Mouse (Mus musculus) macrophage (primary cell): ENCODE measurements around the gene Uvssa. TPM values are rescaled to one million over a fixed set of nuclear protein-coding genes. Genes with fewer than 3 reads are reported as not detected.
A peak's percentile ranks its signal among the peaks of the same experiment; 100 is the strongest.
"Not testable (repeated sequence)": the region's sequence is repeated elsewhere in the genome, so short reads cannot be mapped to it uniquely, and the experiment has no call there.

Experiments used
- H3K27ac ChIP-seq: fragments of 350-480 bp; formaldehyde crosslinking; 2 replicates; pipeline ENCODE4 v1.9.0; 2021
- H3K36me3 ChIP-seq: fragments of 350-480 bp; formaldehyde crosslinking; 2 replicates; pipeline ENCODE4 v1.9.0; 2021; ENCODE audit errors: inconsistent target
- H3K4me3 ChIP-seq: fragments of 350-480 bp; formaldehyde crosslinking; 2 replicates; pipeline ENCODE4 v1.9.0; 2021; ENCODE audit errors: inconsistent target
- H3K79me2 ChIP-seq: fragments of 350-480 bp; formaldehyde crosslinking; 2 replicates; pipeline ENCODE4 v1.9.0; 2021; ENCODE audit errors: inconsistent target
- WGBS: methylation state at CpG from one replicate; pipeline ENCODE4 v1.1.7; 2026; ENCODE audit warnings: inconsistent platforms; ENCODE audit not compliant: missing documents; 5-methylcytosine and 5-hydroxymethylcytosine counted together
- polyA plus RNA-seq: library from polyadenylated mRNA; stranded (reverse); fragments of 250-400 nt; gene quantifications from 3 replicates; pipeline ENCODE4 v1.2.4, GENCODE M21; 2018; ENCODE audit warnings: inconsistent platforms
- total RNA-seq, 78 experiments: library from RNA; depleted of rRNA; stranded (reverse); fragments of 250-400 nt; gene quantifications; 1 replicate in 9 of 78; 2 replicates in 24 of 78; 3 replicates in 43 of 78; 4 replicates in 2 of 78; pipeline ENCODE4 v1.2.4; 2018; ENCODE audit warnings: inconsistent platforms in 56 of 78

Gene Uvssa
- 10 to 100 TPM in 24 of 26 experiments, 1 to 10 TPM in 2; 6.3 to 72.1 (median 52.0) TPM for total RNA-seq (2018; cell fraction: chromatin; rRNA removed)
- total RNA-seq (2018; cell fraction: cytosol; rRNA removed), result 1 to 10 TPM; 2.2 to 6.3 (median 4.0) TPM
- 10 to 100 TPM in 22 of 26 experiments, 1 to 10 TPM in 4; 6.2 to 44.3 (median 24.5) TPM for total RNA-seq (2018; cell fraction: nucleus; rRNA removed)
- polyA plus RNA-seq, result 2.9 to 6.2 TPM (median 6.0 TPM) in 3 replicates

DNA sequence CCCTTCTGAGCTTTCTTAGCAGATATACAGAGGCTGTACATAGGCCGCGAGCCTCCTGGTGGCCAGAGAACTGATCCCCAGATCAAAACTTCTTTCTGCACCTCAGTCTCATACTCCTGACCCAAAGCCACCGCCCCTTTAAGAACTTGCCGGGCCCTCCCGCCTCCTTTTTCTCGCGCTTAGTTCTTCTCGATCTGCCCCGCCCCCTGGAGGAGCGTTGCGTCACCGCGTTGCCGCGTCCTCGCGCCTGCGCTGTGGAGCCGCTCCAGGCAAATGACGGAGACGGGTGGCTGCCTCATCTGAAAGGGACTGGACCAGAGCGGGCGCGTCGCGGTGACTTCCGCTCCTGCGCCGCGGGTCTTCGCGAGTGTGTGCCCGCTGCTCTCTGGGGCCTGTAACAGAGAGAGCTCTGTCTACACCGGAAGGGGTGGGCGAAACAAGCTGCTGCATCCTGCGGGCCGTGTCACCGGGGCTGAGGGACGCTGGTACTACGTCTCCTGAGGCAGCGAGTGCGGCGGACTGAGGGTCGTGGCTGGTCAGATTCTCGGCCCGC is at the start of gene Uvssa:
Gene Uvssa, plus strand, starts transcription at position 248 of the 553 bp plus-strand sequence.
- WGBS, result 0% methylated on average over 46 of the region's 46 CpGs
- Histone ChIP-seq H3K4me3 (peak within 1 kb of the TSS; percentile 72), H3K36me3 (peaks cover 21% of the 10 kb centered on the region), H3K27ac (peak within 1 kb of the TSS; percentile 81), H3K79me2 (no peaks in the 10 kb centered on the region)

DNA sequence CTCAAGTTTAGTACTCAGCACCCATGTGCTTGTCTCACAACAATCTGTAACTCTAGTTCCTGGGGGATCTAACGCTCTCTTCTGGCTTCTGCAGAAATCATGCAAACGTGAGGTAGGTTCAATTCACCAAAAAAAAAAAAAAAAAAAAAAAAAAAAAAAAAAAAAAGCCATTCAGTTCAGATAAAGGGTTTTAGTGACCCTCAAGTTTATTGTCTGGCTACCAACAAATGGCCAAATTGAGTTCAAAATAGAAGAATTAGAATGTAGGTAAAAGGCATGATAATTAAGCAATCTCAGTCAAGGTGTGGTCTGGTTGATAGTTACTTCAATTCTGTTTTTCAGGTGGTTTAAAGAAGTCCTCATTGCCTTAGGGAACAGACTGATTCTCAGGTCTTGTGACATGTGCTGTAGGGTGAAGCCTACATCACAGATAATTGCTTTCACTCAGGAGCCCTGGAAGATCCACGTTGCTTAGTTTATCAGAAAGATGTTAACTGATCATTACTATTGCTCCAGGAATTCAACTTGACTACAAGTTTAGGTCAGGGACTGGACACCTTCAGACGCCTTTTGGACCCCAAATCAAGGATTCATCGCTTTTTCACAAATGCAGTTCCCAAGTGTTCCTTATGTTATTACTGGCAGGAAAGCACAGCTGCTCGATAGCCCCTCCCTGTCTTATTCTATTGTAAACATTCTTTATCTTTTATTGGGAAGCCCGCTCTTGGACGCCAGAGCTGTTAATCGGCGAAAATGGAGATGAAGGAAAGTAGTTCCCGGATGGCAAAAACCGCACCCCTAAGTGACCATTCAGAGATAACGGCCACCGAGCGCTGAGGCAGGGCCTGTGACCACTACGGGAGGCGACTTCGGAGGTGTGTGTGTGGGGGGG is 43.7 kb upstream of the Uvssa start:
- Histone ChIP-seq H3K4me3 (peak overlapping the region; percentile 42), H3K36me3 (no peaks in the 10 kb centered on the region), H3K79me2 (peaks cover 38% of the 10 kb centered on the region), H3K27ac (peak overlapping the region; percentile 55)
- WGBS, result 20% methylated on average over 17 of the region's 18 CpGs

DNA sequence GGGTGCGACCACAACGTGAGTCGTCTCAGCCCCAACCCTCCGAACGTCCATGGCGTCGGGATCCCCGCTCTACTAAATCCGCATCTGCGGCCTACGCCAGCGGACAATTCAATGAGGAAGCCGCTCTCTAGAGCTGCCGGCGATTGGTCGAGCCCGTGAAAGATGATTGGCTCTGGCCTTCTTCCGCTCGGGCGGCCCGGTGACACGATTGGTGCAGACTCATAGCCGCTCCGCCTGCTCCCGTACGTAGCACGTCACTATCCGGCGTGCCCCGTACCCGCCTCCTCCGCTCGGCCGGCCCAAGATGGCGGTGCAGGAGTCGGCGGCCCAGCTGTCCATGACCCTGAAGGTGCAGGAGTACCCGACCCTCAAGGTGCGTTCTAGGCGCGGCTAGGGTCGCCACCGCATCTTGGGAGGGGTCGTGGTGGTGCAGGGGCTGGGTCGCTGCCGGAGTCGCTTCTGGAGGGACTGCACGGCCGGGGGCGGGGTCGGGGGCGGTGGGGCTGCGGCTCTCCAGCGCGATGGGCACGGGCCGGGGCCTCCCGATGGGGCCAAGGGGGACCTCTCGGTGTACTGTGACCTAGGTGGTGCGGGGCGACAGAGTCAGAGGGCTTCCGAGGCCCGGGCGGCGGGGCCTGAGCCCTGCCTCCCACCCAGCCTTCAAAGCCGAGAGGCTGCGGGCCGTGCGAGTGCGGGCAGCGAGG is 42.9 kb upstream of the Uvssa start, which contains the start of gene Maea:
Gene Maea, plus strand, starts transcription at position 237 of the 704 bp plus-strand sequence.
- Histone ChIP-seq H3K36me3 (no peaks in the 10 kb centered on the region), H3K79me2 (peaks cover 45% of the 10 kb centered on the region), H3K27ac (peak within 1 kb of the TSS; percentile 55), H3K4me3 (peak within 1 kb of the TSS; percentile 57)
- WGBS, result under 1% methylated on average over 50 of the region's 71 CpGs

DNA sequence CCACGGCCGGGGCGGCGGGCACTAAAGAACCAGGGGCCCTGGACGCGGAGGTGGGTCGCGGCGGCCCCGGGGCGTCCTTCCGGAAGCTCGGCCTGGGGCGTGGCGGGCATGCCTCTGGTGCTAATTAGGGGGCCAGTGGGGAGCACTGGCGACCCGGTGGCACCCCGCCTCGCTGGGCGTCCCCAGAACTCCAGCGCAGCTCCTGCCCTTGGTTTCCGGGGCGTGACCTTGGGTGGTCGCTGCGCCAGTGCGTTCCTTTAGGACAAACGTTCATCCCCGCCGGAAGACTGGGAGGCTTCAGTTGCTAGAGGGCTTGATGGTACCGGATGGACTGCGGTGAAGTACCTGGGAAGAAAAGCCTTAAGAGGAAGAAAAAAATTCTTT is 42.4 kb upstream of the Uvssa start:
- no peaks in the 10 kb centered on the region for H3K36me3 ChIP-seq
- H3K4me3 ChIP-seq, result peak overlapping the region; percentile 57
- WGBS, result under 1% methylated on average over 31 of the region's 31 CpGs
- H3K79me2 ChIP-seq, result peaks cover 51% of the 10 kb centered on the region
- peak overlapping the region; percentile 32 for H3K27ac ChIP-seq

DNA sequence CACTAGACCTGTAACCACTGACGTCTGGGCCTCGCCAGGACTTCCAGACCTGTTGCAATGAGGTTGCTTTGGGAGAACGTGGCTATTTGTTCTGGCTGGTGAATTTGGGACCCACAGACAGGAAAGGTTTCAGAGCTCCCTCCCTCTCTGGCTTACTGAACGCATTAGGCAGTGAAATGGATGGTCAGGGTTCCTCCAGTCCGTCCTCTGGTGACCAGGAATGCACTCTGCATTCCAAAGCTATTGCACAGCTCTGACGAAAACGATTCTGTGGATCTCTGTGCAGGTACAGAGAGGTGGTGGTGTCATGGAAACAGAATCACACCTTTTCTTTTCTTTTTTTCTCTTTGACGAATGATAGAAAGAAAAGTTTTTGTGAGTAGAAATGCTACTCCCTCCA is 41.1 kb upstream of the Uvssa start:
- WGBS, result 79% methylated on average over 8 of the region's 8 CpGs
- H3K27ac ChIP-seq, result no peak overlapping the region
- no peaks in the 10 kb centered on the region for H3K36me3 ChIP-seq
- no peak overlapping the region for H3K4me3 ChIP-seq
- H3K79me2 ChIP-seq, result peaks cover 63% of the 10 kb centered on the region

DNA sequence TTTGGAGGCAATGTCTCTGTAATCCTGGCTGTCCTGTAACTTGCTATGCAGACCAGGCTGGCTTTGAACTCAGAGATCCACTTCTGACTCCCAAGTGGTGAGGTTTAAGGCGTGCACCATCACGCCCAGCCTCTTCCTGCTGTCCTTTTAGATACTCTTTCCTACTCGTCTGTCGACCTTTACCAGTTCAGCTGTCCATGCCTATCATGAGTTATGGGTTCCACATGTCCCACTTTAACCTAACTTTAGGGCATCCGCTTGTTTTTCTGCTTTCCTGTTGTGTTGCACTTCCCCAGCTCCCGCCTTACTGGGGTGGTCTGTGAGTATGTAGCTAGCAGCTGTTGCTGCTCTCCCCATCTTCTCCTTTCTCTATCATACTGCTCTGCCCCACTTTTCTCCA is 37.2 kb upstream of the Uvssa start:
- Histone ChIP-seq H3K79me2 (peaks cover 100% of the 10 kb centered on the region), H3K36me3 (0 out of 2 replicates have a peak, but pooled peaks cover 3% of the 10 kb centered on the region), H3K27ac (no peak overlapping the region), H3K4me3 (no peak overlapping the region)
- 95% methylated on average over 6 of the region's 6 CpGs for WGBS

DNA sequence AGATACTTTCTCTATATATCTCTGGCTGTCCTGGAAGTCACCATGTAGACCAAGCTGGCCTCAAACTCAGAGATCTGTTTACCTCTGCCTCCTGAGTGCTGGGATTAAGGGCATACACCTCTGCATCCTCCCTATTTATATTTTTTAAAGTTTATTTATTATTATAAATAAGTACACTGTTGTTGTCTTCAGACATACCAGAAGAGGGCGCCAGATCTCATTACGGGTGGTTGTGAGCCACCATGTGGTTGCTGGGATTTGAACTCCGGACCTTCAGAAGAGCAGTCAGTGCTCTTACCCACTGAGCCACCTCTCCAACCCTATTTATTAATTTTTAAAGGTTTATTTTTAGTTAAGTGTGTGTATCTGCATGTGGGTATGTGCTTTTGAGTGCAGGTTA is 36.1 kb upstream of the Uvssa start:
- not testable (repeated sequence) for H3K36me3 ChIP-seq, H3K27ac ChIP-seq, H3K4me3 ChIP-seq
- 82% methylated on average over 3 of the region's 3 CpGs for WGBS
- peaks cover 100% of the 10 kb centered on the region for H3K79me2 ChIP-seq

DNA sequence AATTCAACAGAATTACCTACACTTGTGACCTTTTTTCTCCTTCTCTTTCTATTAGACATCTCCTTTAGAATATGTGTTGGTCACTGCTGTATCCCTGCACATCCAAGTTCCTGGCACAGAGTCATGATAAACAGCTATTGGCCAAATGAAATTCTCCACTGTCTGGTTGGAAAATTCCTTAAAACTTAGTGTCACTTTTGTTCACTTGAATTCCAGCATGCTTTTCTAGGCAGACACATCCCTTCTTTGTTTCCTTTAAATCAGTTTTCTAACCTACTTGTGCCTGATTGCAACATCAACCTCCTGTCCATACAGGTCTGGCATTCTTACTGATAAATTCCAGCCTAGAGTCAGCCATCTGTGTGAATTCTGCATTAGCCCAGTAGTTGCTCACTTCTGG is 35.5 kb upstream of the Uvssa start:
- Histone ChIP-seq H3K36me3 (0 out of 2 replicates have a peak, but pooled peaks cover 3% of the 10 kb centered on the region), H3K4me3 (no peak overlapping the region), H3K27ac (no peak overlapping the region), H3K79me2 (peaks cover 100% of the 10 kb centered on the region)

DNA sequence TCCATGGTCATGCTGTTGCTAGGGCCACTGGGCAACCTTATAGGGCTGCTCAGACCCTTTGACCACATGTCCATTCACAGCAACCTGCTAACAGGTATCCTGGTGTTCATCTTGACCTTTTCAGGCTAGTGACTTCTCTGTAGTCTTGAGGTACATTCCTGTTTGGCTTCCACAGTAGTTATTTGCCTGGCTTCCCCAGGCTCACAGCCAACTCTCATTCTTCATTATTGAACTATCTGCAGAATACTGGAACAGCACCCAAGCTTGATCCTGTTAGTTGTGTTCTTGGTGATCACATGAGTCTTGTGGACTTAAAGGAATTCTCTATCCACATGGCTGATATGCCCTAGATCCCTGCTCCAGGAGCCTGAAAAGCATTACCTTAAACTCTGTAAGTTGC is 34.8 kb upstream of the Uvssa start:
- no peak overlapping the region for H3K4me3 ChIP-seq
- H3K79me2 ChIP-seq, result peaks cover 100% of the 10 kb centered on the region
- 0 out of 2 replicates have a peak, but pooled peaks cover 3% of the 10 kb centered on the region for H3K36me3 ChIP-seq
- no peak overlapping the region for H3K27ac ChIP-seq

DNA sequence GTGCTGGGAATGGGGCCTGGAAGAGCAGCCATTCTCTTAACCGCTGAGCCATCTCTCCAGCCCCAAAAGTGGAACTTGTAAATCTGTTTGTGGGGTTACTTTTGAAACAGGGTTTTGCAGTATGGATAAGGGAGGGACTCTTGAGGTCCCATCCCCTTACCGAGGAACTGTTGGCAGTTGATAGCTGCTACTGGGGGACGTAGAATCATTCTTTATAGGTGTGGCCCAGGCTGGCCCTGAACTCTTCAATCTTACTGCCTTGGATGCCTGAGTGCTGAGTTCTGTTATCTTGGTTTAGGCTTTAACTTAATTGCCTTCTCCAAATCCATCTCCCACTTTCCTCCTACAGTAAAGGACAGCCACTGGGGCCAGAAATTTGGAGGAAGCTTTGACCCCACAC is 34.3 kb upstream of the Uvssa start:
- H3K27ac ChIP-seq, result no peak overlapping the region
- H3K4me3 ChIP-seq, result no peak overlapping the region
- peaks cover 100% of the 10 kb centered on the region for H3K79me2 ChIP-seq
- H3K36me3 ChIP-seq, result 0 out of 2 replicates have a peak, but pooled peaks cover 3% of the 10 kb centered on the region
- WGBS, result 100% methylated on average over 3 of the region's 3 CpGs

DNA sequence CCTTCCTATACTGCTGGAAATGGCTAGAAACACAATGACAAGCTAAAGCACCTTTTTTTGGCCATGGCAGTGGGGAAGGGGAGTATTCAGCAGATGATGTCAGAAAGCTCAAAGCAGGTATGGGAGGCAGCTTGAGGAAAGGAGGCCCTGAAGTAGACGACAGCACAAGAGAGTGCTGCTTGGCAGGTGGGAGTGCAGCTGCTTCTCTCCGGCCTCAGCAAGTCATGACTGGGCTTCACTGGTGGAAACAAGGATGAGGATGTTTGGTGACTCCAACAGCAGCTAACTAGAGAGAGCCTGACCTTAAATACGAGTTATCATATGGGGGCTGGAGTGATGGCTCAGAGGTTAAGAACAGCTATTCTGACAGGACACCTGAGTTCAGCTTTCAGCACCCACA is 30.7 kb upstream of the Uvssa start:
- Histone ChIP-seq H3K79me2 (peaks cover 96% of the 10 kb centered on the region), H3K27ac (no peak overlapping the region), H3K36me3 (0 out of 2 replicates have a peak, but pooled peaks cover 3% of the 10 kb centered on the region), H3K4me3 (no peak overlapping the region)
- WGBS, result 80% methylated on average over 3 of the region's 3 CpGs

DNA sequence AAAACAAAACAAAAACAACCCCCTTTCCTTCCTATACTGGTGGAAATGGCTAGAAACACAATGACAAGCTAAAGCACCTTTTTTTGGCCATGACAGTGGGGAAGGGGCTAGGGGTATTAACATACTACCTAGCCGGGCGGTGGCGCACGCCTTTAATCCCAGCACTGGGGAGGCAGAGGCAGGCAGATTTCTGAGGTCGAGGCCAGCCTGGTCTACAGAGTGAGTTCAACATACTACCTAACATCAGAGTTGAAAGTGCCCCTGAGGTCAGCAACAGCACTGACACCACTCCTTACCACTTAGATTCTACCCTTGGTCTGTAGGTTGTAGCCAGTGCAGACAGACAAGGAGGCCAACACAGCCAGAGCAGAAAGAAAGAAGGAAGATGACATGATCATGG is 29.1 kb upstream of the Uvssa start:
- 97% methylated on average over 5 of the region's 5 CpGs for WGBS
- Histone ChIP-seq H3K27ac (no peak overlapping the region), H3K79me2 (peaks cover 96% of the 10 kb centered on the region), H3K36me3 (0 out of 2 replicates have a peak, but pooled peaks cover 3% of the 10 kb centered on the region), H3K4me3 (no peak overlapping the region)

DNA sequence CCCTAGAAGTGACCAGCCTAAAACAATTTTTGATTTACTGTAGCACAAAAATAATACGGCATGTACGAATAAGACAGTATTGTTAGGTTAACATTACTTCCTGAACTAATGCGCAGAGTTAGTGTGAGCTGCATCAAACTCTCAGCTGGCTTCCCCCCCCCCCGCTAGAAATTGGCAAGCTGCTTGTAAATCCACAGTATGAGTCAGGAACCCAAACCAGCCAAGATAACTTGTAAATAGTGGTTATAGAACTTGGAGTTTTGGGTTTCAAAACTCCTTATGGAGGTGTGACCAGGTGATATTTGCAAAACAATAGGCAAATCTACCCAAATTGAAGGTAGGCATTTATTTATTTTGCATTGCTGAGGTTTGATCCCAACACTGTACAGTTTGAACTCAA is 28.6 kb upstream of the Uvssa start:
- Histone ChIP-seq H3K4me3 (no peak overlapping the region), H3K27ac (no peak overlapping the region), H3K36me3 (0 out of 2 replicates have a peak, but pooled peaks cover 2% of the 10 kb centered on the region), H3K79me2 (peaks cover 96% of the 10 kb centered on the region)
- 100% methylated on average over 2 of the region's 4 CpGs for WGBS

DNA sequence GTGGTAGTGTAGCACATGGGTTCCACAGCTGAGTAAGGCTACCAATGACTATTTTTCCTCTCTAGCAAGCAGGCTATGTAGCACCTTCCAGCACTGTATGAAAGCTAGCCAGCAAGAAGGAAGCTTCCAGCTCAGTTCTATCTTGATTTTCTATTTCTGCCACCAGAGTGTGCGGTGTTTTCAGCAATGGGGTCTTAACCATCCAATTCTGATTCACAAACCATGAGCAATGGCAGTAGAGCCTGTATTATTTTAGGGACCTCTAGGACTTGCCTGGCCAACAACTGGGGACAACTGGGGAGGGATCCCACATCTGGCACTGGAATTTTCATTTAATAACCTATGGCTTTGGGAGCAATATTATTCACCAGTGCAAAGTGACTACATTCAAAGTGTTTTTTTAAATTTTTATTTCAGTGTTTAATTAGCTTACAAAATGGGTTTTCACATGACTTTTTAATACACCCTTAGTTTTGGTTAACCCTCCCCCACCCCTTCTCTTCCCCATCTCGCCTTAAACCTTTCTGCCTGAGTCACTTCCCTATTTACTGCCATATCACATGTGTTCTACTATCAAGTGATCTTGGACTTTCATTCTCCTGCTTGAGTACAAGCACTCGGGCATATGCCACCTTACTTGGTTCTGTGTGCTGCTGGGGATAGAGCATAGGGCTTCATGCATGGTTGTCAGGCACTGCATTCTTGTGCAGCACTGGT is 26.6 kb upstream of the Uvssa start:
- Histone ChIP-seq H3K4me3 (peak overlapping the region; percentile 16), H3K36me3 (no peaks in the 10 kb centered on the region), H3K27ac (peak overlapping the region; percentile 85), H3K79me2 (peaks cover 96% of the 10 kb centered on the region)
- WGBS, result 27% methylated on average over 3 of the region's 3 CpGs
